Mouse (Mus musculus) embryonic facial prominence, embryonic 14.5 days (tissue): ENCODE data around the gene Spc25. TPM values are rescaled to one million over a fixed set of nuclear protein-coding genes. Genes with fewer than 3 reads are reported as not detected.

ENCODE experiments used
- ATAC-seq: fragments of 200-750 bp; cut with Nextera tagmentation; 2 replicates; pipeline ENCODE4 v1.8.0; 2017; ENCODE audit warnings: low read depth, moderate number of reproducible peaks, moderate TSS enrichment
- DNase-seq: peaks from one replicate; pipeline ENCODE4 v3.0.0-alpha.2; 2015; ENCODE audit warnings: low spot score
- H3K27ac ChIP-seq: fragments of 300-500 bp; sonication (generic); replicated peaks from 2 replicates; pipeline ENCODE4 v1.5.1; 2014; ENCODE audit warnings: low read depth, mild to moderate bottlenecking, low read length, moderate library complexity
- H3K27me3 ChIP-seq: fragments of 300-500 bp; sonication (generic); replicated peaks from 2 replicates; pipeline ENCODE4 v1.6.1; 2014; ENCODE audit warnings: low read length; ENCODE audit not compliant: control insufficient read depth, insufficient read depth
- H3K36me3 ChIP-seq: fragments of 300-500 bp; sonication (generic); 2 replicates; pipeline ENCODE4 v1.6.1; 2014; ENCODE audit warnings: low read length, mixed read lengths; ENCODE audit not compliant: control insufficient read depth, insufficient read depth
- H3K4me1 ChIP-seq: fragments of 300-500 bp; sonication (generic); 2 replicates; pipeline ENCODE4 v1.6.1; 2014; ENCODE audit warnings: antibody characterized with exemption, low read length; ENCODE audit not compliant: control insufficient read depth, insufficient read depth
- H3K4me2 ChIP-seq: fragments of 300-500 bp; sonication (generic); 2 replicates; pipeline ENCODE4 v1.6.1; 2014; ENCODE audit warnings: low read depth, mild to moderate bottlenecking, low read length, moderate library complexity, mixed read lengths
- H3K4me3 ChIP-seq: fragments of 300-500 bp; sonication (generic); 2 replicates; pipeline ENCODE4 v1.5.1; 2014; ENCODE audit warnings: low read depth, mild to moderate bottlenecking, low read length
- H3K9ac ChIP-seq: fragments of 300-500 bp; sonication (generic); 2 replicates; pipeline ENCODE4 v1.6.1; 2014; ENCODE audit warnings: low read depth, mild to moderate bottlenecking, low read length, moderate library complexity, mixed read lengths
- H3K9me3 ChIP-seq: fragments of 300-500 bp; sonication (generic); 2 replicates; pipeline ENCODE4 v1.6.1; 2016; ENCODE audit warnings: low read length; ENCODE audit not compliant: control insufficient read depth
- WGBS: fragments of 180-500 bp; shearing (Covaris S2); extraction: QIAGEN DNeasy Blood & Tissue Kit; methylation state at CpG from one replicate; pipeline ENCODE4 v1.1.7; 2014; 5-methylcytosine and 5-hydroxymethylcytosine counted together
- polyA plus RNA-seq: library from polyadenylated mRNA; unstranded; fragments of >200 nt; fragmentation: Nextera tagmentation; extraction: Ambion mirVana; gene quantifications from 2 replicates; pipeline ENCODE4 v1.2.1, GENCODE M21; 2014

Gene Spc25
- polyA plus RNA-seq, result 116 and 134 TPM in 2 replicates

GRCm38 (mm10) chr2:69205791-69206351 lies at the start of gene Spc25:
Gene Spc25, minus strand, starts transcription at chr2:69206194.
- Histone ChIP-seq H3K27me3 (no peaks in the 10 kb centered on the region), H3K27ac (peak within 1 kb of the TSS; percentile 55; the same call in 1 of the 2 replicates), H3K9me3 (no peaks in the 10 kb centered on the region), H3K4me3 (peak within 1 kb of the TSS; percentile 89), H3K4me1 (peaks cover 14% of the 10 kb centered on the region; the same call in 1 of the 2 replicates), H3K9ac (peak within 1 kb of the TSS; percentile 85), H3K36me3 (peaks cover 20% of the 10 kb centered on the region), H3K4me2 (peak within 1 kb of the TSS; percentile 77)
- under 1% methylated on average over 31 of the region's 46 CpGs for WGBS
- peak; percentile 99 for ATAC-seq
- peak; percentile 98 for DNase-seq

DNA sequence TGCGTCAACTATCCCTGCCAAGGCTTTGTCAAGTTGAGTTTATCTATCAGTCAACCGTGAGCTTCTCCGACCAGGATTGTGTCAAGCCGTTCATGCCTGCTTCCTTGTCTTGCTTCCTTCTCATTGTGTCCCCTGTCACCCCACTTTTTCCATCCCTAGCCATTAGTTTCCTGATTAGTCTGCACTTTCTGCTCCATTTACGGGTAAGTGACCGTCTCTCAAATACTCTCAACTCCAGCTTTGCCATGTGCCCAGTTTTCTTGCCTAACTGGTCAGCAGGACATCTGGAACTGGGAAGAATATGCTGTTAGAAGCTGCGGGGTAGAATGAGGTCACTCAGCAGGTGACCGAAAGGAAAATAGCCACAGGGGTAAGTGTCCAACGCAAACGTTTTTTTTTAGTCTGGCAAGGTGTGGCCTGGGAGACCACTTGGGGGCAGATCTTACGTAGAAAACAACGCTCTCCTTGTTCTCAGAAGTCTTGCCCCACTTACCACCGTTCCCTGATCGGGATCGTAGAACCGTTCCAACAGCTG lies 42.3 kb upstream of the Spc25 start:
- ATAC-seq (no peak), DNase-seq (peak; percentile 8)
- H3K9ac ChIP-seq, result no peak overlapping the region
- no peak overlapping the region for H3K4me3 ChIP-seq
- no peaks in the 10 kb centered on the region for H3K4me1 ChIP-seq
- no peaks in the 10 kb centered on the region for H3K27me3 ChIP-seq
- no peaks in the 10 kb centered on the region for H3K9me3 ChIP-seq
- H3K27ac ChIP-seq, result no peak overlapping the region
- H3K36me3 ChIP-seq, result no peaks in the 10 kb centered on the region
- 39% methylated on average over 16 of the region's 16 CpGs for WGBS
- H3K4me2 ChIP-seq, result no peak overlapping the region

- ATAC-seq, result no peak
- no peak for DNase-seq
- no peaks in the 10 kb centered on the region for H3K36me3 ChIP-seq
- no peak overlapping the region for H3K9ac ChIP-seq
- 87% methylated on average over 1 of the region's 1 CpGs for WGBS
- H3K4me2 ChIP-seq, result no peak overlapping the region
- H3K4me1 ChIP-seq, result no peaks in the 10 kb centered on the region
- no peak overlapping the region for H3K4me3 ChIP-seq
- no peaks in the 10 kb centered on the region for H3K9me3 ChIP-seq
- H3K27ac ChIP-seq, result no peak overlapping the region
- no peaks in the 10 kb centered on the region for H3K27me3 ChIP-seq
Measured at GRCm38 (mm10) chr2:69247081-69247480, 41.1 kb upstream of the Spc25 start.

DNA sequence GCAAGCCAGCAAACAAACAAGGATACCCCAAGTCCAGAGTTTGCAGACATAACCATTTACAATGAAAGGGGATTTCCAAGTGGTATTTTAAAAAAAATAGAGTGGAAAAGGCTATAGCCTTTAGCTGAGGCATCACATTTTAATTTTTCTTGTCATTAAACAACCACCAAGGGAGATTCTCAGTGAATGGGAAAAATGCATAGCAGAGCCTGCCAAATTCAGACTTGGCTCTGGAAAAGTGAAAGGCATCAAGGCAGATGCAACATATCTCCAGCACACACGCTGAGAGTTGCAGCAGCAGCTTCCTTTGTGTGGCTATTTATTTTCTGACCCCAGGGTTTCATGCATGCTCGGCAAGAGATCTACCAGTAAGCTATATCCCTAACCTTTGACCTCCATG lies 38.9 kb upstream of the Spc25 start:
- DNase-seq (peak; percentile 46), ATAC-seq (no peak)
- no peaks in the 10 kb centered on the region for H3K4me1 ChIP-seq
- H3K4me3 ChIP-seq, result no peak overlapping the region
- H3K27me3 ChIP-seq, result no peaks in the 10 kb centered on the region
- H3K4me2 ChIP-seq, result no peak overlapping the region
- no peak overlapping the region for H3K9ac ChIP-seq
- H3K9me3 ChIP-seq, result no peaks in the 10 kb centered on the region
- 24% methylated on average over 2 of the region's 2 CpGs for WGBS
- H3K27ac ChIP-seq, result no peak overlapping the region
- H3K36me3 ChIP-seq, result no peaks in the 10 kb centered on the region

- WGBS, result 90% methylated on average over 9 of the region's 9 CpGs
- Histone ChIP-seq H3K9me3 (no peaks in the 10 kb centered on the region), H3K4me1 (no peaks in the 10 kb centered on the region), H3K4me2 (no peak overlapping the region), H3K9ac (no peak overlapping the region), H3K27ac (no peak overlapping the region), H3K36me3 (no peaks in the 10 kb centered on the region), H3K4me3 (no peak overlapping the region), H3K27me3 (no peaks in the 10 kb centered on the region)
- ATAC-seq (no peak), DNase-seq (no peak)
Measured at GRCm38 (mm10) chr2:69239315-69239714, 33.3 kb upstream of the Spc25 start.

DNA sequence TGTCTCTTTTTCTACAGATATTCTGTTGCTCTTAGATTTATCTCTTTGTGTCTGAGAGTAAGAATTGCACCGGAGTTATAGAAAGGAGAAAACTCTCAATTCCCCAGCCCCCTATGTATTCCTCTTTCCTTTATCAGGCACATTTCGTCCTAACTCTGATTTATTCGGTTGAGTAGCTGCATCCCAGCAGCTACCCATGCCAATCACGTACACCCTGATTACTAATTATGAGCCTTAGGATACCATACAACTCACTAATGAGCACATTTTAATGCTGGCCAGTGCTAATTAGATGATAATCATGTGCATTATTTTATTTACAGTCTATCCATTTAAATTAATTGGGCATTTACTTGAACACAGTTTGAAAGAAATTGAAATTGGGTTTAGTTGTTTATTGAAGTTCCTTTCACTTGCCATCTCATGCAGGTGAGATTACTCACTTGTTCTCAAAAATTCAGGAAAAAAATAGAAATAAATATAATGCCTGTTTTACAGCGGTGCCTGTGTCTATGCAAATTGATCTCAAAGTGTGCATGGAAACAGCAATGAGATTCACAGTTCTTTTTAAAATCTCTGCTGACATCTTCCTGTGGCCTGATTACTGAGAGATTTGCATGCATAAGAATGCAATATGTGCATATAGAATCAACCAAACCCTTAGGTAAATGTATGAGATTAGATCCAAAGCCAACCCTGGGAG lies 29.1 kb upstream of the Spc25 start:
- no peaks in the 10 kb centered on the region for H3K9me3 ChIP-seq
- H3K9ac ChIP-seq, result no peak overlapping the region
- no peak for DNase-seq
- no peak overlapping the region for H3K27ac ChIP-seq
- no peaks in the 10 kb centered on the region for H3K36me3 ChIP-seq
- ATAC-seq, result no peak
- 84% methylated on average over 5 of the region's 5 CpGs for WGBS
- H3K4me1 ChIP-seq, result no peaks in the 10 kb centered on the region
- no peak overlapping the region for H3K4me3 ChIP-seq
- H3K4me2 ChIP-seq, result no peak overlapping the region
- no peaks in the 10 kb centered on the region for H3K27me3 ChIP-seq

DNA sequence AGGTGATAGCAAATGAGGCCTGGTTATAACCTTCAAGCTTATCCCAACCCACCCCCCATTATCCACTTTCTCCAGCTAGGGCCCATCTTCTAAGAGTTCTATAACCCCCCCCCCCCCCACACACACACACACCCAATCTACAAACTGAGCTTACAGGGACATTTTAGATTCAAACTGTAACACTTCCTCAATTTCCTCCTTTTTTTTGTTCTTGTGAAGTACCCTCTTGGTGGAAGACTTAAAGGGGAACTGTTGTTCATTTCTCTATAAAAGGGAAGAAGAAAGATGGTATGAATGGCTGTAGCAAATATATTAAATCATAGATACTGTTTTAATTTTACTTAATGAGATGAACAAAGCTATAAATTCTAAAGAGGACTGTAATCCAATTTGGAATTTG lies 26.1 kb upstream of the Spc25 start:
- Histone ChIP-seq H3K4me2 (no peak overlapping the region), H3K4me1 (no peaks in the 10 kb centered on the region), H3K27me3 (no peaks in the 10 kb centered on the region), H3K27ac (no peak overlapping the region), H3K4me3 (no peak overlapping the region), H3K9ac (no peak overlapping the region), H3K9me3 (no peaks in the 10 kb centered on the region), H3K36me3 (no peaks in the 10 kb centered on the region)
- no peak for DNase-seq
- ATAC-seq, result no peak

DNA sequence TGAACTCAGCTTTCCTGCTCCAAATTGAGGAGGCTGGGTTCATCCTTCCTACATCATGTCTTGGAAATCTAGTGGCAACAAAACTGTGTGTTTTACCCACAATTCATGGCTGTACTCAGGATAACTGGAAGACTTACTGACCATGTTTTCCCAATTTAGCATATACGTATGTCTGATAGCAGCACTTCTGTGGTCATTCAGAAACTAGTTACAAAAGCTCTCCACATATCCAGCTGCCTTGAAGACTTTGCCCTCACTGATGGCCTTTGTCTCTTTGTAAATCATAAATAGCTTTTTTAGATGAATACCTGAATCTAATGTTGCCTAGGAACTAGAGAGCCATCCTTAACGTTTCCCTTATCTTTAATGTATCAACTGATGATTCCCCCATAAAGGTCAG lies 24.1 kb upstream of the Spc25 start:
- 84% methylated on average over 2 of the region's 2 CpGs for WGBS
- Histone ChIP-seq H3K4me1 (no peaks in the 10 kb centered on the region), H3K27ac (no peak overlapping the region), H3K4me3 (no peak overlapping the region), H3K27me3 (no peaks in the 10 kb centered on the region), H3K9me3 (no peaks in the 10 kb centered on the region), H3K36me3 (no peaks in the 10 kb centered on the region), H3K4me2 (no peak overlapping the region), H3K9ac (no peak overlapping the region)
- no peak for ATAC-seq
- no peak for DNase-seq

- Histone ChIP-seq H3K4me2 (no peak overlapping the region), H3K4me3 (no peak overlapping the region), H3K36me3 (no peaks in the 10 kb centered on the region), H3K9ac (no peak overlapping the region), H3K27ac (no peak overlapping the region), H3K4me1 (no peaks in the 10 kb centered on the region), H3K27me3 (no peaks in the 10 kb centered on the region), H3K9me3 (no peaks in the 10 kb centered on the region)
- WGBS, result 60% methylated on average over 6 of the region's 6 CpGs
- no peak for DNase-seq
- no peak for ATAC-seq
Measured at GRCm38 (mm10) chr2:69228635-69229034, 22.6 kb upstream of the Spc25 start.
